Mouse (Mus musculus): ENCODE measurements at regions not wholly inside any gene's neighbourhood (a gene's known extent, or its start where the extent isn't known, plus 50 kb on each side); places are given as distances from the start of the nearest gene placed in this dataset.

DNA sequence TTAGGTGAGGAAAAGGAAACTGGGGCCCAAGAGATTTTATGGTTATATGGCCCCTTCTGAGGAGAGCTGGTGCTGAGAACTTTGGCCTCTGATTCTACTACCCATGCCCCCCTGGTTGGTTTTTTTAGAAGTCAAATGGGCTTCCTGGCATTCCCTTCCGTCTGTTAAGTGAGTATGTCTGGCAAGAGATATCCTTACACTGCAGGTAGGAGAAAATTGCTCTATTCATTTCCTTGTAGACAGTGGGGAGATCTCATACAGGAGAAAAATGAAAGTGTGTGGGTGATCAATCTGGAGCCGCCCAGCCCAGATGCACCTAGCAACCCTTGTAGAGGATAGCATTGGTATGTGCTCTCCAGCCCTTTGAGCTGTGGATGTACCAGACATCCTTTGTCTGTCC is 418.5 kb downstream of the Adra2a start:
- TF ChIP-seq POLR2A (IDR thresholded peaks at IDR 0.05; ENCODE audit: insufficient read depth, low read depth, low read length) (no peak), CTCF (IDR thresholded peaks at IDR 0.05; ENCODE audit: insufficient read depth, low read depth, low read length) (no peak)

All from olfactory bulb, adult 2 months (tissue).